Mouse (Mus musculus): ENCODE data around the gene Acot13.

The Acot13 gene

DNA sequence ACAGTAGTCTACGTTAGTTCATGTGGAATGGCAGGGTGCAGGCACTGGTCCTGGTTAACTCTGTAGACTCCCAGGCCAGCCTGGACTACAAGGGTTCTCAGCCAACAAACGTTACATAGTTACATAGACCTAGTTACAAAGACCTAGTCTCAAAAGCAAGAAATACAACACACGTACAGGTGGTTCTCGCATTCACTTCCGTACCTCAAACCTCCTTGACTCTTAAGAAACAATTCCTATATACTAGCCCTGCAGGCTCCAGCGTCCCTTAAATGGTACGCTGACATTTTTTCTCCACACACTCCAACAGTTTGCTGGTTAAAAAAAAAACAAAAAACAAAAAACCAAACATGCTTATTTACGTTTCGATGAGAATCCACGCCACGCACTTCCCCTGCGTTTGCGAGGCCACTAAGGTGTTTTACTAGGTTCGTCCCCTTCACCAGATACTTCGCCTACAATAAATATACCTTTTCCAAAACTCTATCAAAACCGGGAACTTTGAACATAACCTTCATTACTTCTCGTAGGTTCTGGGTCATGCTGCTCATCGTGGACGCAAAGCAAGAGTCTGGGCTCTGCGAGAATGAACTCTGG is 486 bp downstream of the Acot13 start:
- peak; percentile 22 for DNase-seq (ENCODE audit: low read depth)

GRCm38 (mm10) chr13:24826116-24826515 is 5.2 kb downstream of the Acot13 start:
- no peak for DNase-seq (ENCODE audit: low read depth)

GRCm38 (mm10) chr13:24825587-24825986 is 5.8 kb downstream of the Acot13 start:
- no peak for DNase-seq (ENCODE audit: low read depth)

DNA sequence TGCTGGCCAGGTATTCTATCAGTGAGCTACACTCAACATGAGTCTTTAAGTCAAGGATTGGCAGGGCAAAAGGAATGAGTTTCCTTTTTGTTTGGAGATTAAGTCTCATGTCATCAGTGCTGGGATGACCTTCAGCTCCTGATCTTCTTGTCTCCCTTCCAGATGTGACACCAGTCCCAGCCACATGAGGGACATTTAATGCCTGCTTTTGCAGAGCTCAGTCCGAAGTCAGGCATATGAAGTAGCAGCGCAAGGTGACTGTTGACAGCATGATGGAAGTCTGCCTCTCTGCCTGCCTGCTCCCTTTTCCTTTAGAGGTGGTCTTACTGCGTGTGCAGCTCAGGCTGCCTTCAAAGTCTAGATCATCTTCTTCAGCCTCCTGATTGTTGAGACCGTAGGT is 6.7 kb downstream of the Acot13 start:
- DNase-seq (ENCODE audit: low read depth), result no peak

GRCm38 (mm10) chr13:24822663-24823343 is 8.5 kb downstream of the Acot13 start:
- no peak for DNase-seq (ENCODE audit: low read depth)

DNA sequence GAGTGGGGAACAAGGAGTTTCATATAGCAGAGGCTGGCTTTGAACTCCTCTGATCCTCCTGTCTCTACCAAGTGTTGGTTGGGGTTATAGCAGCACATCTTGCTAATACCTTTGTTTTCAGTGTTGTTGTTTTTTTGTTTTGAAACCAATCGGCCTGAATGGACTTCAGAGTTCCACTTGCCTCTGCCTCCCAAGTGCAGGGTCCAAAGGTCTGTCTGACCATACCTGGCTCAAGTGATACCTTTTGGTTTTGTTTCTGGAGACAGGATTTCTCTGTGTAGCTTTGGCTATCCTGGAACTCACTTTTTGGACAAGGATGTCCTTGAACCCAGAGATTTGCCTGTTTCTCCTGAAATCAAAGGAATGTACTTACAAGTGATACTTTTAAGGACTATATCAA is 11.4 kb downstream of the Acot13 start:
- no peak for DNase-seq (ENCODE audit: low read depth)

DNA sequence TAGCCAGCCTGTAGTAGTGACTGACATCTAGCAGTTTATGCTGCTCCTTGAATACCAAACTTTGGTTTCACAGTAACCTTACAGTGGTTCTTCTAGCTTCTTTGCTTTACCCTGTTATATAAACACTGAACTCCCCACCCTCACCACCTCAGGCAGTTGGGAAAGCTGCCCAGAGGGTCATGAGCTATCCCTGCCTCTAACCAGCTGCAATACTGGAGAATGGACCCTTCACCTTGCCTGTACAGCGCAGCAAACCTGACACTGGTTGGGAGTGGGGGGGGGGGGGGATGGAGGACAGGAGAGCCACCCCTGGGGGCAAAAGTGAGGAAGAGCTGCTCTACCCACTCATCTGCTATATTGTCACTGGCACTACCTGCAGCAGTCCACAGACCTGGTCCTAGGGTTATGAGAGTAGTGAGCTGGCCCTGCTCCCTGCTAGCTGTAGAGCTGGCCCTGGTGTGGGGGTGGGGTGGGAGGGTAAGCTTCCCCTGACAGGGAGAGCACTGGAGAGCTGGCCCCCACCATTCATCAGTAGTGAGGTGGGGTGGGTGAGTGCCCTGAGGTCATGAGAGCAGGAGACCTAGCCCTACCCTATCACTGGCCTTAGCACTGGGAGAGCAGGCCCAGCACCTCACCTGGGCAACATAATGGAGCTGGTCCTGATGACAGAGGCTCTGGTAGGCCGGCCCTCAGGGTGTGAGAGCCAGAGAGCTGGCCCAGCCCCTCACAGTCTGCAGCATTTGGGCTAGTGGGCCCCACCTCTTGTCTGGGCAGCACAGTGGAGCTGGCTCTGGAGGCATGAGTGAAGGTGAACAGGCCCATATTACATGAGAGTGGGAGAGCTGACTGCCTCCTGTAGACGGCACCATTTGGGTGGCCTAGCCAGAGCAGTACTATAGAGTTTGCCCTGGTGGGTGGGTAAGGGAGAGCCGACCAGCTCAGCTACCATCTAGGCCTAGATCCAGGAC is 14.9 kb downstream of the Acot13 start:
- DNase-seq (ENCODE audit: low read depth), result no peak

DNA sequence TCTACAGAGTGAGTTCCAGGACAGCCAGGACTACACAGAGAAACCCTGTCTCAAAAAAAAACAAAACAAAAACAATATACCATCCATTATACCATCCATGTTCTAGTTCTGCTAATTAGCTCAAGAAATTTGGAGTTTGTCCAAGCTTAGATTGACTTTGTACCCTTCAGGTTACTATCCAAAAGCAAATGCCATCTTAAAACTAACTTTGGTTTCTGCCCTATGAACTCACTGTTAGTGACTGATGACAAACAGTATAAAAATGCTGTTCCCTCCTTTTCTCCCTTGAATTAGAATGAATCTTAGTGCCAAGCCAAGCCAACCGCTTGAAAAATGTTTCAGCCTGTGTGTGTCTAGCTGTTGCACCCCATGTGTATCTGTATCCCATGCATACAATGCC is 16.7 kb downstream of the Acot13 start:
- DNase-seq (ENCODE audit: low read depth), result no peak

DNA sequence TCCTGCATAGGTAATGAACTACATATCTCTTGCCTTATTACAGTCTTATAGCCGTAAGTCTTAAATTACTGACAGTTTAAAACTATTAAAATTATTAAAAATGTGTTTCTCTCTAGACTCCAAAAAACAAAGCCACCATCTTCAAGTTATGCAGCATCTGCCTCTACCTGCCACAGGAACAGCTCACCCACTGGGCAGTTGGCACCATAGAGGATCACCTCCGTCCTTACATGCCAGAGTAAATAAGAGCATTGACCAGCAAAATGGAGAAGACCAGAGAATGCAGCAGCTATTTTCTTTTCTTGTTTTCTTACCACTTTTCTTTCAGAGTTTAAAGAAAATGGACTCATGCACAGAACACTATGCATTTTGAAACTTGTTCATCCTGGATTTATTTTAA is 18.8 kb downstream of the Acot13 start:
- no peak for DNase-seq (ENCODE audit: low read depth)

DNA sequence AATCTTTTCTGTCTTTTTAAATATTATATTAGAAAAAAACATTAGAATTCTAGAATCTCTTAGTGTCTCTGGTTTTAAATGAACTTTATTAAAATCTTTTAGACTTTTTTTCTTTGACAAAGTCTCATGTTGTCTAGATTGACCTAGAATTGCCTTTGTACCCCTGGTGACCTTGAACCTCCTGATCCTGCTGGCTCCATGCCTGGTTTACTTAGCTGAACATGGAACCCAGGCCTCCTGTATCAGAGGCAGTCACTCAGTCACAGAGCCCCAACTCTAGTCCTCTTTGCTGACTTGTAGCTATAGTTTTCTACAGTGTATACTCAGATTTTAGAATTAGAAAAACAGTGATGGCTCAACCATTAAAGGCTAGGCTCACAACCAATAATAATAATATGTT is 25.3 kb downstream of the Acot13 start:
- DNase-seq (ENCODE audit: low read depth), result no peak

GRCm38 (mm10) chr13:24803196-24803595 is 28.1 kb downstream of the Acot13 start:
- no peak for DNase-seq (ENCODE audit: low read depth)

- DNase-seq (ENCODE audit: low read depth), result peak; percentile 44
Measured at GRCm38 (mm10) chr13:24802131-24802691, 29.1 kb downstream of the Acot13 start.

DNA sequence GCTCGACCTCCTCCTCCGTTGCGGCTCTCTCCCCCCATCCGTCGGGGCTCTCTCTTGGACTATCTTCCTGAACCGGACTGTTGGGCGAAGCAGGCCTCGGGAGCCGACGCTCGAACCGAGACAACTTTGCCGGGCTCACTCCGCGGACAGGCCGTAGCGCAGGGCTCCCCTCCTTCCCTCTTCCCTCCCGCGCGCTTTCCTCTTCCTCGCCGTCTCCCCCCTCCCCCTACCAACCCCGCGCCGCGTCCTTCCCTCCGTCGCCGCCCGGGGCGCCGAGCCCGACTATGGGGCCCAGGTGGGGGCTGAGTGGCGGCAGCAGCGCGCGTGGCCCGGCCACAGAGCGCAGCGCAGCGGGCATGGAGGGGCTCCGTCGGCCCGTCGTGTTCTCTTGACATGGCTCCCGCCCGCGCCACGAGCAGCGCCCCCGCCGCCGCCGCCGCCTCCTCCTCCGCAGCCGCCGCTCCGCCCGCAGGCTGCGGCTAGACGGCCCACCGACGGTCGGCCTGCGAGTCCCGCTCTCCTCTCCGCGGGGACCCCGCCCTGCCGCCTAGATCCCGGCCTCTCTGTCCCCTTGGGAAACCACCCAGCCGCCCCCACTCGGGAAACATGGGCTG is 29.9 kb downstream of the Acot13 start, which contains the start of gene BC005537:
Gene BC005537, plus strand, starts transcription at position 350 of the 614 bp plus-strand sequence.
- DNase-seq (ENCODE audit: low read depth), result no peak

GRCm38 (mm10) chr13:24800674-24801307 is 30.5 kb downstream of the Acot13 start:
- DNase-seq (ENCODE audit: low read depth), result peak; percentile 96

- no peak for DNase-seq (ENCODE audit: low read depth)
Measured at GRCm38 (mm10) chr13:24799925-24800673, 31.2 kb downstream of the Acot13 start.

DNA sequence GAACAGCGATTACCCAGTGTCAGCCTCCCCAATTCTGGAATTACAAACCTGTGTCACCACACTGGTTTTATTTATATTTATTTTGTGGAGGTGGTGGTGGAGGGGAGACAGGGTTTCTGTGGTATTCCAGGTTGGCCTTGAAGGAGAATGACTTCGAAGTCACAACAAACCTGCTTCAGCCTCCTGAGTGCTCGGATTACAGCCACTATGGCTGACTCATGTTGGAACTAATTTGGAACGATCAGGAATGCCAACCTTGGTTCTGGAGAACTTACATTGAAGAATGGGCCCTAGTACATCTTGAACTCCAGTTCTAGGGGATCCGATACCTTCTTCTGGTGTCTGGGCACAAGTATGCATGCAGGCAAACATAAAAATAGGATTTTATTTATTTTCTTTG is 32.0 kb downstream of the Acot13 start:
- DNase-seq (ENCODE audit: low read depth), result no peak

DNA sequence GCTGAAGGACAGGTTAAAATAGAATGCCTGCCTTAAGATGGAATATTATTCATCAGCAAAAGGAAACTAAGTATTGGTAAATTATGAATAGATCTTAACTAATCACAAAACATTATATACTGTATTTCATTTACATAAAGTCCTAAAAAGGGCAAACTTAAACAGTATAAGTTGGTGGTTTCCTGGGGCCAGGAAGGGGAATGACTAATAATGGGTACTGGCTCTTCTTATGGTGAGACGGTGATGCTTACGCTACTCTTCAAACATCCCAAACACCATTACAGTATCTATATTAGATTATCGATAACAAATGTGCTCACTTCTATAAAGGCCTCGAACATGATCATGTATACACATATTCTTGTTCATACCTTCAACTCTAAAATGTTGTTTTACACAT is 32.7 kb downstream of the Acot13 start:
- DNase-seq (ENCODE audit: low read depth), result no peak

DNA sequence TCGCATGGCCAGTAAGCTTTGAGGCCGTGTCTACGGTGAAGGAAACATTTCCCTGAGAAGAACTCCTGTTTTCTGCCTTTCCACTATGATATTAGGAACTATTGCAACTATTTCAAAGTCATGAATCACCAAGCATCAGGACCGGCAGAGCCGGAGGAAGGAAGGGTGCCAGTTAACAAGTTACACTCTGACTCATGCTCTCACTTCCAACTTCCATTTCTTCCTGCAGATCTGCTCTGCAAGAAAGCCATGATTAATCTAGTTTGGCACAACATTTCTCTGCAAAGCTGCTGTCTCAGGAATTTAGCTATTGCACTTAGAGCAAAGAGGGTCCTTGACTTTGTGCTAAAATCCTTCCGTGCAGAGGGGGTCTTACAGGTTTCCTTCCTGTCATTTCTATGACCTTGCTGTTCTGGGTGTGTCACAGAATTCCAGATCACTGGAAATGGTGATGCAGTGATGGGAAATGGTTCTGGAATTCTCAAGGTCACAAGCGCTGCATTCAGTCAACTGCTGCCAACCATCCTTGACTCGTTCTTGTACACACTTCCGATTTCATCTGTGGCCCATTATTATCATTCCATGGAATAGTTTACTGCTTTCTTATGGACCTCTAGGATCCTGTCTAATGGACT is 38.8 kb downstream of the Acot13 start:
- DNase-seq (ENCODE audit: low read depth), result no peak

DNA sequence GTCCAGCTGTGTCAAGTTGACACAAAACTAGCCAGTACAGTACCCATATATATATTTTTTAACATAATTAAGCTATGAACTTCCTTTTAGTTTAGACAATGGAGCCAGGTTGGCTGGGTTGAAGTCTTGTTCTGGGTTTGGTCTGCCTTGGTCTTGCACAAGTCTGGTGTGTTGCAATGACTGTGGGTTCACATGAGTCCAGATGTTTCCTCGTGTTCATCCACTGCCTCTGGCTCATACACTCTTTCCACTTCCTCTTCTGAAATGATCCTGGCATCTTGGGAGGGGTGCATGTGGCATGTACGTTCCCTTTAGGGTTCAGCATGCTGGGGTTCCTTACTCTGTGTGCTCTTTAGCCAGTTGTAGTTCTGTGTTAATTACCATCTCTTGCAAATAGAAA is 40.0 kb downstream of the Acot13 start:
- no peak for DNase-seq (ENCODE audit: low read depth)

DNA sequence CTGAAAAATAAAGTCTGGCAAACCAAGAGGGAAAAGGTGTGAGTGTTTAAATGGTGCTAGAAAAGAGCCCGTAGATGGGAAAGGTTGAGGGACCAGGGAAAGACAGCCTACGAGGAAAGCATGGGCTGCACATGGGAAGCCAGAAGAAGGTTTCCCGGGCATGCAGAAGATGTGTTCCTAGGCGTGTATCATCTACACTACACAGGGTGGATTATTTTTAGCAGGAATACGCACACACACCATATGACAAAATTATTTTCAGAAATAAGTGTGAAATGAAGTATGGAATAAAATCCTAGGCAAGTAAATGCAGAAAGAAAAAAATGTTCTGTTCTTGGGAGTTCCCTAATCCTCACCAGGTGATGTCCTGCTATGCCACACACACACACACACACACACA is 43.9 kb downstream of the Acot13 start:
- DNase-seq (ENCODE audit: low read depth), result no peak
